In genomic region chr17:25825311-25825710, GRCm38 (mm10) we compare ENCODE assay signal across 13 mouse cellular contexts. TPM values are rescaled to one million over a fixed set of nuclear protein-coding genes. Genes with fewer than 3 reads are reported as not detected.
DNase-seq lines count a peak whose midpoint lies in the region; ATAC-seq and TF ChIP-seq lines count a peak whose summit lies in the region.
"Had no signal": no experiment of that assay in that cellular context is flagged by ENCODE, and none has a peak within 500 bp of the region (broad histone marks: within the 10 kb centered on the region; RNA-seq: fewer than 3 reads in every experiment).

No protein-coding gene starts in this region.

- 94% methylated on average over 6 of the region's 6 CpGs for WGBS in forebrain, embryonic 11.5 days
- WGBS in forebrain, postnatal 0 days, result 87% methylated on average over 6 of the region's 6 CpGs
- 84% methylated on average over 6 of the region's 6 CpGs for WGBS in liver, embryonic 11.5 days
- 85% methylated on average over 6 of the region's 6 CpGs for WGBS in forebrain, embryonic 13.5 days
- whole genome bisulfite sequencing in liver, embryonic 16.5 days (ENCODE audit: insufficient replicate concordance), result 76% methylated on average over 6 of the region's 6 CpGs

- peaks cover 23% of the 10 kb centered on the region for H3K4me1 ChIP-seq in forebrain, embryonic 11.5 days (replicated peaks; ENCODE audit: control insufficient read depth, insufficient read depth, low read length)
- peaks cover 24% of the 10 kb centered on the region for H3K4me1 ChIP-seq in forebrain, postnatal 0 days (ENCODE audit: insufficient read depth)
- H3K4me1 ChIP-seq in liver, embryonic 11.5 days (replicated peaks; ENCODE audit: control insufficient read depth, insufficient read depth, low read length), result peaks cover 31% of the 10 kb centered on the region
- peaks cover 56% of the 10 kb centered on the region for H3K4me1 ChIP-seq in forebrain, embryonic 13.5 days
- H3K4me1 ChIP-seq in liver, embryonic 16.5 days (ENCODE audit: control insufficient read depth, low read depth, low read length), result peaks cover 37% of the 10 kb centered on the region

- peaks cover 2% of the 10 kb centered on the region; the same call in 1 of the 2 replicates for H3K27me3 ChIP-seq in forebrain, embryonic 11.5 days (ENCODE audit: control insufficient read depth, insufficient read depth, low read length)
- H3K27me3 ChIP-seq in forebrain, postnatal 0 days (ENCODE audit: insufficient read depth, low read length), result no peaks in the 10 kb centered on the region
- peaks cover 10% of the 10 kb centered on the region for H3K27me3 ChIP-seq in liver, embryonic 11.5 days (replicated peaks; ENCODE audit: control insufficient read depth, insufficient read depth, low read length)
- H3K27me3 ChIP-seq in forebrain, embryonic 13.5 days, result peaks cover 3% of the 10 kb centered on the region
- H3K27me3 ChIP-seq in liver, embryonic 16.5 days (ENCODE audit: control insufficient read depth, insufficient read depth, low read depth, low read length), result peaks cover 6% of the 10 kb centered on the region

- H3K4me2 ChIP-seq in forebrain, embryonic 11.5 days (ENCODE audit: low read depth, low read length, severe bottlenecking), result 0 out of 2 replicates have a peak overlapping the region, but pooled peaks have one; percentile 5
- H3K4me2 ChIP-seq in forebrain, postnatal 0 days (ENCODE audit: low read depth), result no peak overlapping the region
- peak overlapping the region; percentile 89 for H3K4me2 ChIP-seq in liver, embryonic 11.5 days
- peak overlapping the region; percentile 98 for H3K4me2 ChIP-seq in forebrain, embryonic 13.5 days
- H3K4me2 ChIP-seq in liver, embryonic 16.5 days (ENCODE audit: low read depth, low read length), result no peak overlapping the region

- no peak overlapping the region for H3K27ac ChIP-seq in forebrain, embryonic 11.5 days (ENCODE audit: low read depth, low read length)
- no peak overlapping the region for H3K27ac ChIP-seq in forebrain, postnatal 0 days (ENCODE audit: low read depth, low read length)
- peak overlapping the region; percentile 16; the same call in 1 of the 2 replicates for H3K27ac ChIP-seq in liver, embryonic 11.5 days (ENCODE audit: low read depth, low read length)
- H3K27ac ChIP-seq in forebrain, embryonic 13.5 days, result no peak overlapping the region
- no peak overlapping the region for H3K27ac ChIP-seq in liver, embryonic 16.5 days (ENCODE audit: low read length)
- H3K27ac ChIP-seq: stomach, postnatal 0 days had no signal

- no peak overlapping the region for H3K4me3 ChIP-seq in forebrain, embryonic 11.5 days (ENCODE audit: low read depth, low read length)
- H3K4me3 ChIP-seq in forebrain, postnatal 0 days (ENCODE audit: low read depth, low read length), result no peak overlapping the region
- H3K4me3 ChIP-seq in liver, embryonic 11.5 days (ENCODE audit: low read depth, low read length), result peak overlapping the region; percentile 84
- 0 out of 2 replicates have a peak overlapping the region, but pooled peaks have one; percentile 62 for H3K4me3 ChIP-seq in forebrain, embryonic 13.5 days
- H3K4me3 ChIP-seq in liver, embryonic 16.5 days (ENCODE audit: low read depth, low read length), result no peak overlapping the region

- H3K36me3 ChIP-seq in forebrain, embryonic 11.5 days (ENCODE audit: control insufficient read depth, insufficient read depth, low read length), result peaks cover under 1% of the 10 kb centered on the region; the same call in 1 of the 2 replicates
- H3K36me3 ChIP-seq in forebrain, postnatal 0 days (ENCODE audit: insufficient read depth), result peaks cover 27% of the 10 kb centered on the region
- peaks cover 25% of the 10 kb centered on the region for H3K36me3 ChIP-seq in liver, embryonic 11.5 days (ENCODE audit: control insufficient read depth, insufficient read depth, low read length)
- peaks cover 35% of the 10 kb centered on the region for H3K36me3 ChIP-seq in forebrain, embryonic 13.5 days (ENCODE audit: poor library complexity, severe bottlenecking)
- peaks cover 3% of the 10 kb centered on the region for H3K36me3 ChIP-seq in liver, embryonic 16.5 days (ENCODE audit: control insufficient read depth, insufficient read depth)

- peak overlapping the region; percentile 12; the same call in 1 of the 2 replicates for H3K9ac ChIP-seq in forebrain, embryonic 11.5 days (ENCODE audit: low read length)
- H3K9ac ChIP-seq in forebrain, postnatal 0 days, result no peak overlapping the region
- H3K9ac ChIP-seq in liver, embryonic 11.5 days (ENCODE audit: low read depth, low read length), result 0 out of 2 replicates have a peak overlapping the region, but pooled peaks have one; percentile 18
- no peak overlapping the region for H3K9ac ChIP-seq in forebrain, embryonic 13.5 days
- peak overlapping the region; percentile 77; the same call in 1 of the 2 replicates for H3K9ac ChIP-seq in liver, embryonic 16.5 days (ENCODE audit: low read depth, low read length)

- no peak for TF ChIP-seq CTCF in forebrain, postnatal 0 days (IDR thresholded peaks at IDR 0.05; ENCODE audit: low read depth)

- DNase-seq in forebrain, embryonic 11.5 days (ENCODE audit: low spot score), result no peak
- no peak for DNase-seq in forebrain, postnatal 0 days
- DNase-seq in liver, embryonic 11.5 days (ENCODE audit: low spot score), result no peak
- no peak for DNase-seq in liver
- DNase-seq in urinary bladder, postnatal 25 days (ENCODE audit: low spot score), result no peak
- no peak for DNase-seq in adrenal gland, postnatal 36 days
- DNase-seq: adrenal gland, adult 2 months; gastrocnemius, postnatal 36 days; lung, postnatal 4 days had no signal

- no peaks in the 10 kb centered on the region for H3K9me3 ChIP-seq in forebrain, embryonic 11.5 days (ENCODE audit: control insufficient read depth, low read length)
- H3K9me3 ChIP-seq in forebrain, postnatal 0 days (ENCODE audit: low read length), result no peaks in the 10 kb centered on the region
- no peaks in the 10 kb centered on the region for H3K9me3 ChIP-seq in liver, embryonic 11.5 days (ENCODE audit: control insufficient read depth, low read length)
- H3K9me3 ChIP-seq in forebrain, embryonic 13.5 days (replicated peaks), result no peaks in the 10 kb centered on the region
- no peaks in the 10 kb centered on the region for H3K9me3 ChIP-seq in liver, embryonic 16.5 days (replicated peaks; ENCODE audit: control insufficient read depth, low read length)

- ATAC-seq in forebrain, embryonic 11.5 days (replicated peaks; ENCODE audit: low FRiP score), result no peak
- no peak for ATAC-seq in forebrain, postnatal 0 days
- ATAC-seq in liver, embryonic 11.5 days (replicated peaks; ENCODE audit: low FRiP score), result no peak
- no peak for ATAC-seq in forebrain, embryonic 13.5 days
- no peak for ATAC-seq in liver, embryonic 16.5 days (ENCODE audit: low read depth)
- ATAC-seq: inflammation-experienced regulatory T-cells, adult 6 months had no signal

RNA-seq across cellular contexts. Expression of gene Wdr24, which starts 1.9 kb away (rescaled TPM):
- 28.4 and 33.6 TPM in 2 replicates for polyA plus RNA-seq in forebrain, embryonic 11.5 days (2014; fragmentation: Nextera tagmentation; extraction: Ambion mirVana)
- total RNA-seq in forebrain, postnatal 0 days (2014; rRNA removed), result 36.5 and 37.5 TPM in 2 replicates
- 23.2 and 24.5 TPM in 2 replicates for polyA plus RNA-seq in forebrain, postnatal 0 days (2015; fragmentation: Nextera tagmentation; extraction: Ambion mirVana)
- polyA plus RNA-seq in liver, embryonic 11.5 days (2014; fragmentation: Nextera tagmentation; extraction: Ambion mirVana), result 29.8 and 31.9 TPM in 2 replicates
- polyA plus RNA-seq in forebrain, embryonic 13.5 days (2015; fragmentation: Nextera tagmentation; extraction: Ambion mirVana), result 27.7 and 30.0 TPM in 2 replicates
- 10.8 and 11.6 TPM in 2 replicates for polyA plus RNA-seq in liver, embryonic 16.5 days (2015; fragmentation: Nextera tagmentation; extraction: Ambion mirVana)
- total RNA-seq in adrenal gland, postnatal 36 days (2021), result 10 to 100 TPM; 16.6 to 20.8 TPM

RNA-seq across cellular contexts. Expression of gene Jmjd8, which starts 3.4 kb away (rescaled TPM):
- 50.6 and 59.2 TPM in 2 replicates for polyA plus RNA-seq in forebrain, embryonic 11.5 days (2014; fragmentation: Nextera tagmentation; extraction: Ambion mirVana)
- total RNA-seq in forebrain, postnatal 0 days (2014; rRNA removed), result 44.3 and 52.2 TPM in 2 replicates
- 46.7 and 49.5 TPM in 2 replicates for polyA plus RNA-seq in forebrain, postnatal 0 days (2015; fragmentation: Nextera tagmentation; extraction: Ambion mirVana)
- polyA plus RNA-seq in liver, embryonic 11.5 days (2014; fragmentation: Nextera tagmentation; extraction: Ambion mirVana), result 36.6 and 37.0 TPM in 2 replicates
- 64.6 and 69.8 TPM in 2 replicates for polyA plus RNA-seq in forebrain, embryonic 13.5 days (2015; fragmentation: Nextera tagmentation; extraction: Ambion mirVana)
- polyA plus RNA-seq in liver, embryonic 16.5 days (2015; fragmentation: Nextera tagmentation; extraction: Ambion mirVana), result 20.7 and 23.5 TPM in 2 replicates
- 10 to 100 TPM; 87.8 to 93.9 TPM for total RNA-seq in adrenal gland, postnatal 36 days (2021)

RNA-seq across cellular contexts. Expression of gene Stub1, which starts 7.9 kb away (rescaled TPM):
- 322 and 358 TPM in 2 replicates for polyA plus RNA-seq in forebrain, embryonic 11.5 days (2014; fragmentation: Nextera tagmentation; extraction: Ambion mirVana)
- 237 and 238 TPM in 2 replicates for total RNA-seq in forebrain, postnatal 0 days (2014; rRNA removed)
- 314 and 324 TPM in 2 replicates for polyA plus RNA-seq in forebrain, postnatal 0 days (2015; fragmentation: Nextera tagmentation; extraction: Ambion mirVana)
- polyA plus RNA-seq in liver, embryonic 11.5 days (2014; fragmentation: Nextera tagmentation; extraction: Ambion mirVana), result 249 and 252 TPM in 2 replicates
- 303 and 330 TPM in 2 replicates for polyA plus RNA-seq in forebrain, embryonic 13.5 days (2015; fragmentation: Nextera tagmentation; extraction: Ambion mirVana)
- polyA plus RNA-seq in liver, embryonic 16.5 days (2015; fragmentation: Nextera tagmentation; extraction: Ambion mirVana), result 106 and 112 TPM in 2 replicates
- 100 to 1,000 TPM; 167 to 173 TPM for total RNA-seq in adrenal gland, postnatal 36 days (2021)

RNA-seq across cellular contexts. Expression of gene Rhbdl1, which starts 11.8 kb away (rescaled TPM):
- polyA plus RNA-seq in forebrain, embryonic 11.5 days (2014; fragmentation: Nextera tagmentation; extraction: Ambion mirVana), result 2.1 and 2.7 TPM in 2 replicates
- total RNA-seq in forebrain, postnatal 0 days (2014; rRNA removed), result 85.4 and 90.7 TPM in 2 replicates
- polyA plus RNA-seq in forebrain, postnatal 0 days (2015; fragmentation: Nextera tagmentation; extraction: Ambion mirVana), result 77.6 and 83.3 TPM in 2 replicates
- polyA plus RNA-seq in liver, embryonic 11.5 days (2014; fragmentation: Nextera tagmentation; extraction: Ambion mirVana), result 0.60 and 1.6 TPM in 2 replicates
- polyA plus RNA-seq in forebrain, embryonic 13.5 days (2015; fragmentation: Nextera tagmentation; extraction: Ambion mirVana), result 9.7 and 11.2 TPM in 2 replicates
- 0.30 and 0.45 TPM in 2 replicates for polyA plus RNA-seq in liver, embryonic 16.5 days (2015; fragmentation: Nextera tagmentation; extraction: Ambion mirVana)
- total RNA-seq in adrenal gland, postnatal 36 days (2021), result 10 to 100 TPM; 17.4 to 20.3 TPM

RNA-seq across cellular contexts. Expression of gene Gm20683, which starts 16.3 kb away (rescaled TPM):
- 1.6 and 1.9 TPM in 2 replicates for polyA plus RNA-seq in forebrain, embryonic 11.5 days (2014; fragmentation: Nextera tagmentation; extraction: Ambion mirVana)
- total RNA-seq in forebrain, postnatal 0 days (2014; rRNA removed), result 23.2 and 23.8 TPM in 2 replicates
- 9.2 and 12.3 TPM in 2 replicates for polyA plus RNA-seq in forebrain, postnatal 0 days (2015; fragmentation: Nextera tagmentation; extraction: Ambion mirVana)
- 0.78 and 1.1 TPM in 2 replicates for polyA plus RNA-seq in liver, embryonic 11.5 days (2014; fragmentation: Nextera tagmentation; extraction: Ambion mirVana)
- polyA plus RNA-seq in forebrain, embryonic 13.5 days (2015; fragmentation: Nextera tagmentation; extraction: Ambion mirVana), result 5.9 and 7.1 TPM in 2 replicates
- 0.64 and 0.65 TPM in 2 replicates for polyA plus RNA-seq in liver, embryonic 16.5 days (2015; fragmentation: Nextera tagmentation; extraction: Ambion mirVana)
- 10 to 100 TPM in 1 of 2 experiments, 1 to 10 TPM in 1; 9.5 to 13.3 TPM for total RNA-seq in adrenal gland, postnatal 36 days (2021)

Comparison
In these comparisons a context has a peak if more than half of its experiments do, and no peak if none do; other contexts are left out.
1. H3K4me2 ChIP-seq: peak in forebrain, embryonic 11.5 days (single experiment), liver, embryonic 11.5 days (single experiment) and forebrain, embryonic 13.5 days (single experiment); none in forebrain, postnatal 0 days (single experiment) and liver, embryonic 16.5 days (single experiment).
2. H3K4me3 ChIP-seq: peak in liver, embryonic 11.5 days (single experiment) and forebrain, embryonic 13.5 days (single experiment); none in forebrain, embryonic 11.5 days (single experiment), forebrain, postnatal 0 days (single experiment) and liver, embryonic 16.5 days (single experiment).
3. H3K9ac ChIP-seq: peak in forebrain, embryonic 11.5 days (single experiment), liver, embryonic 11.5 days (single experiment) and liver, embryonic 16.5 days (single experiment); none in forebrain, postnatal 0 days (single experiment) and forebrain, embryonic 13.5 days (single experiment).